In the genomic region with DNA sequence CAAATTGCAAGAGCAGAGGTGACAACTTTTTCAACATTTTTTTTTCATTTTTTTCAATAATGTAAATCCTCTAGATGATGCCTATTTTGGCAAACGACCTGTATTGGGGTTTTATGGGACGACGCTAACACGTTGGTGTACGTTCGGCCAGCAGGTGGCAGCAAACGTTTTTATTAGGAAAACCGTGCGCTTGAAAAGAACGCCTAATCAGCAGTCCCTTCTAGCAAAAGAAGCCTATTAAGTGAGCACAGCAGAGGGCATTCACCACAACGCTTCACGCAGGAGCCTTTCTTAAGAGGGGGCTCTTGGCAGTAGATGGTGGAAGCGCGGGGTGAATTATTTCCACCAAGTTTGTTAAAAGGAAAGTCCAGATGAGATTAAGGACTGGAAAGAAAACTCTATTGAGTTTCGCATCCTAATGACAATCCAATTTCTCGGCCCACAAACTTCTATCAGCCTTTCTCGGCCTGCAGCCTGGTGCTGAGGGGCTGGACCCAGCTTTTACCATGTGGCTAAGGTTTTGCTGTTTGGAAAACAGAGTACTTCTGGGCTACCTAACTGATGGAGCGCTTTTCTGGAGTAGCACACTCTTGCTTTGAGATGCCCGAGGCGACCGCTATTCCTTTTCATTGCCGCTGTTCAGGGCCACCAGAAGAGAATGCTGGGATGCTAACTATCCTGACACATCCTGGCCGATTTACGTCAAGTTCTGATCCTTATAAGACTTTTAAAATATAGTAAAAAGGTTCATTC, we compare ENCODE assay signal across 8 mouse cellular contexts.
DNase-seq lines count a peak whose midpoint lies in the region; ATAC-seq and TF ChIP-seq lines count a peak whose summit lies in the region.

No protein-coding gene starts in this region.

- H3K4me1 ChIP-seq in liver, embryonic 12.5 days, result no peaks in the 10 kb centered on the region
- no peaks in the 10 kb centered on the region for H3K4me1 ChIP-seq in kidney, adult 2 months (ENCODE audit: control insufficient read depth, insufficient read depth, low read length)
- H3K4me1 ChIP-seq in midbrain, postnatal 0 days (ENCODE audit: insufficient read depth, low read length), result no peaks in the 10 kb centered on the region

- H3K9ac ChIP-seq in liver, embryonic 12.5 days, result no peak overlapping the region
- H3K9ac ChIP-seq in midbrain, postnatal 0 days (replicated peaks; ENCODE audit: low read length, poor library complexity, severe bottlenecking), result no peak overlapping the region

- no peaks in the 10 kb centered on the region for H3K9me3 ChIP-seq in liver, embryonic 12.5 days (replicated peaks)
- H3K9me3 ChIP-seq in midbrain, postnatal 0 days (ENCODE audit: low read length), result no peaks in the 10 kb centered on the region

- TF ChIP-seq POLR2A in kidney, adult 2 months (IDR thresholded peaks at IDR 0.05; ENCODE audit: low read depth, low read length), result no peak

- intact Hi-C loops in left cerebral cortex, postnatal 4 days (cut with DNase I), result loop anchor here (2.0 to 5.0 kb wide), 2 partner anchors 343 to 535 kb away; a partner anchor contains a TSS

- 34% methylated on average over 24 of the region's 24 CpGs for WGBS in liver, embryonic 12.5 days (ENCODE audit: insufficient replicate concordance)
- 36% methylated on average over 24 of the region's 24 CpGs for WGBS in kidney, adult 2 months
- 27% methylated on average over 24 of the region's 24 CpGs for WGBS in midbrain, postnatal 0 days

- no peak overlapping the region for H3K4me2 ChIP-seq in liver, embryonic 12.5 days
- peak overlapping the region; percentile 18; the same call in 1 of the 2 replicates for H3K4me2 ChIP-seq in midbrain, postnatal 0 days (ENCODE audit: low read depth, low read length, poor library complexity, severe bottlenecking)

- TF ChIP-seq CTCF in kidney, adult 2 months (conservative IDR thresholded peaks at IDR 0.05; ENCODE audit: insufficient read depth, insufficient read length, low read depth, low read length), result peak; percentile 84
- TF ChIP-seq CTCF in midbrain, postnatal 0 days (IDR thresholded peaks at IDR 0.05), result peak; percentile 88

- no peaks in the 10 kb centered on the region for H3K36me3 ChIP-seq in liver, embryonic 12.5 days
- no peaks in the 10 kb centered on the region for H3K36me3 ChIP-seq in kidney, adult 2 months (ENCODE audit: control insufficient read depth, insufficient read depth, low read length)
- H3K36me3 ChIP-seq in midbrain, postnatal 0 days (ENCODE audit: insufficient read depth, low read length), result no peaks in the 10 kb centered on the region

- no peak for ATAC-seq in liver, embryonic 12.5 days
- 0 out of 2 replicates have a peak, but pooled peaks have one; percentile 44 for ATAC-seq in midbrain, postnatal 0 days (ENCODE audit: low FRiP score)

- H3K4me3 ChIP-seq in liver, embryonic 12.5 days, result no peak overlapping the region
- H3K4me3 ChIP-seq in kidney, adult 2 months (ENCODE audit: insufficient read depth, low read depth, low read length), result no peak overlapping the region
- no peak overlapping the region for H3K4me3 ChIP-seq in midbrain, postnatal 0 days (ENCODE audit: low read depth, low read length)

- H3K27ac ChIP-seq in liver, embryonic 12.5 days, result no peak overlapping the region
- no peak overlapping the region for H3K27ac ChIP-seq in kidney, adult 2 months (ENCODE audit: insufficient read depth, low read depth, low read length)
- H3K27ac ChIP-seq in midbrain, postnatal 0 days (ENCODE audit: low read depth, low read length), result no peak overlapping the region

- peak; percentile 74 for DNase-seq in liver
- peak; percentile 95 for DNase-seq in embryo, embryonic 10 days (ENCODE audit: low spot score)
- DNase-seq in gastrocnemius, postnatal 4 days (ENCODE audit: low spot score in 2 of 2), result peak; percentile 71 to 83
- peak; percentile 89 for DNase-seq in kidney, adult 2 months
- DNase-seq in left cerebral cortex, postnatal 4 days, result peak; percentile 88
- peak; percentile 97 for DNase-seq in midbrain, postnatal 0 days (ENCODE audit: low spot score)
- peak; percentile 61 to 69 for DNase-seq in spleen, postnatal 36 days (ENCODE audit: low spot score in 2 of 2)

- no peaks in the 10 kb centered on the region for H3K27me3 ChIP-seq in liver, embryonic 12.5 days (replicated peaks)
- H3K27me3 ChIP-seq in kidney, adult 2 months (replicated peaks; ENCODE audit: control insufficient read depth, insufficient read depth, low read length), result no peaks in the 10 kb centered on the region
- H3K27me3 ChIP-seq in midbrain, postnatal 0 days (ENCODE audit: insufficient read depth, low read length), result no peaks in the 10 kb centered on the region
